ENCODE assay signal across 8 mouse cellular contexts in the genomic region with DNA sequence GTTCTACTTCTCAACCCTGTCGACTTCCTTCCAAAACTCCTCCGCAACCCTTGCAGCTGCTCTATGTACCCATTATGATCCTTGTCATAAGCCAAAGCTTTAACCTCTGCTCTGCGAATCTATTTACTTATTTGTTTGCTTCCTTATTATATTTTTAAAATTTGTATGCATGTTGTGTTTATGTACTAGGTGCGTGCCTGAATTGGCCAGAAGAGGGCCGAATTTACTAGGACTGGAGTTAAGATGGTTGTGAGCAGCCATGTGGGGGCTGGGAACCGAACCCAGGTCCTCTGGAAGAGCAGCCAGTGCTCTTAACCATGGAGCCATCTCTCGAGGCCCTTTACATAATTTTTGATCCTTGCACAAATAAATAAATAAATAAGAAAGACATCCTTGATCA. TPM values are rescaled to one million over a fixed set of nuclear protein-coding genes. Genes with fewer than 3 reads are reported as not detected.
DNase-seq lines count a peak whose midpoint lies in the region; ATAC-seq and TF ChIP-seq lines count a peak whose summit lies in the region.

No protein-coding gene starts in this region.

- H3K9ac ChIP-seq in forebrain, embryonic 13.5 days: peak overlapping the region; percentile 77
- peak overlapping the region; percentile 78 for H3K9ac ChIP-seq in liver, embryonic 15.5 days

- ATAC-seq in forebrain, embryonic 13.5 days: no peak
- no peak for ATAC-seq in liver, embryonic 15.5 days (ENCODE audit: insufficient read depth)

- H3K79me2 ChIP-seq in C2C12 (ENCODE audit: control insufficient read depth, insufficient read depth): no peaks in the 10 kb centered on the region

- H3K4me2 ChIP-seq in forebrain, embryonic 13.5 days: peak overlapping the region; percentile 75
- H3K4me2 ChIP-seq in liver, embryonic 15.5 days: peak overlapping the region; percentile 83

- peak overlapping the region; percentile 75 for H3K27ac ChIP-seq in forebrain, embryonic 13.5 days
- H3K27ac ChIP-seq in liver, embryonic 15.5 days (replicated peaks): peak overlapping the region; percentile 75

- no peaks in the 10 kb centered on the region for H3K27me3 ChIP-seq in C2C12 (ENCODE audit: control insufficient read depth, insufficient read depth, insufficient read length)
- peaks cover 7% of the 10 kb centered on the region; the same call in 1 of the 2 replicates for H3K27me3 ChIP-seq in forebrain, embryonic 13.5 days
- H3K27me3 ChIP-seq in liver, embryonic 15.5 days: no peaks in the 10 kb centered on the region

- no peaks in the 10 kb centered on the region for H3K79me3 ChIP-seq in C2C12 (ENCODE audit: low read depth)

- no peaks in the 10 kb centered on the region for H3K36me3 ChIP-seq in C2C12 (ENCODE audit: control insufficient read depth, insufficient read depth)
- H3K36me3 ChIP-seq in forebrain, embryonic 13.5 days (ENCODE audit: poor library complexity, severe bottlenecking): no peaks in the 10 kb centered on the region
- no peaks in the 10 kb centered on the region for H3K36me3 ChIP-seq in liver, embryonic 15.5 days (replicated peaks)

- 49% methylated on average over 7 of the region's 7 CpGs for WGBS in forebrain, embryonic 13.5 days
- 31% methylated on average over 7 of the region's 7 CpGs for WGBS in liver, embryonic 15.5 days (ENCODE audit: insufficient replicate concordance)

- H3K4me3 ChIP-seq in C2C12 (ENCODE audit: insufficient read depth, poor library complexity, severe bottlenecking): peak overlapping the region; percentile 69
- H3K4me3 ChIP-seq in forebrain, embryonic 13.5 days: peak overlapping the region; percentile 75
- H3K4me3 ChIP-seq in liver, embryonic 15.5 days (replicated peaks): peak overlapping the region; percentile 79

- H3ac ChIP-seq in C2C12 (ENCODE audit: control insufficient read depth, insufficient read length, low read depth): peak overlapping the region; percentile 79

- H3K9me3 ChIP-seq in forebrain, embryonic 13.5 days (replicated peaks): no peaks in the 10 kb centered on the region
- no peaks in the 10 kb centered on the region for H3K9me3 ChIP-seq in liver, embryonic 15.5 days (replicated peaks)

- peaks cover 4% of the 10 kb centered on the region for H3K4me1 ChIP-seq in forebrain, embryonic 13.5 days
- peaks cover 28% of the 10 kb centered on the region for H3K4me1 ChIP-seq in liver, embryonic 15.5 days (replicated peaks)

- no peak for TF ChIP-seq CTCF in C2C12 (IDR thresholded peaks at IDR 0.05; ENCODE audit: control insufficient read depth, insufficient read depth, insufficient read length)

- DNase-seq in embryo, embryonic 11 days: peak; percentile 11
- DNase-seq in embryo, embryonic 10.5 days (ENCODE audit: low spot score): no peak
- no peak for DNase-seq in yolk sac, embryonic 10.5 days (ENCODE audit: low spot score)
- no peak for DNase-seq in adrenal gland, adult 2 months
- DNase-seq in right cerebral cortex, adult 18-20 months: no peak

TF ChIP-seq in C2C12, 6 proteins besides CTCF, POLR2A, EP300 and RAD21:
- TF ChIP-seq CEBPB (IDR thresholded peaks at IDR 0.05; ENCODE audit: low read depth) (no peak), MYOG (IDR thresholded peaks at IDR 0.05; ENCODE audit: control insufficient read depth, extremely low read depth, insufficient read length) (no peak), USF1 (IDR thresholded peaks at IDR 0.05; ENCODE audit: low read depth) (no peak), MAX (IDR thresholded peaks at IDR 0.05) (no peak), MYOD1 (IDR thresholded peaks at IDR 0.05; ENCODE audit: control insufficient read depth, insufficient read length, low read depth) (no peak), FOSL1 (IDR thresholded peaks at IDR 0.05; ENCODE audit: insufficient read depth, low read length, poor library complexity, severe bottlenecking) (no peak)

RNA-seq across cellular contexts. Expression of a gene that starts 0.5 kb away (rescaled TPM):
- polyA plus RNA-seq in C2C12 (2012; fragmentation: generic; extraction: Trizol): 3.9 TPM
- 14.5 and 15.3 TPM in 2 replicates for polyA plus RNA-seq in forebrain, embryonic 13.5 days (2015; fragmentation: Nextera tagmentation; extraction: Ambion mirVana)
- 6.8 and 8.4 TPM in 2 replicates for polyA plus RNA-seq in liver, embryonic 15.5 days (2015; fragmentation: Nextera tagmentation; extraction: Ambion mirVana)
- 10 to 100 TPM; 24.0 to 33.5 TPM for total RNA-seq in adrenal gland, adult 2 months (2021)
- polyA plus RNA-seq in adrenal gland, adult 2 months (2012; rRNA removed): 37.3 and 39.2 TPM in 2 replicates

RNA-seq across cellular contexts. Expression of a gene that starts 2.4 kb away (rescaled TPM):
- not detected for polyA plus RNA-seq in C2C12 (2012; fragmentation: generic; extraction: Trizol)
- polyA plus RNA-seq in forebrain, embryonic 13.5 days (2015; fragmentation: Nextera tagmentation; extraction: Ambion mirVana): 0.14 TPM in 1 of 2 replicates, not detected in the other
- polyA plus RNA-seq in liver, embryonic 15.5 days (2015; fragmentation: Nextera tagmentation; extraction: Ambion mirVana): 147 and 195 TPM in 2 replicates
- total RNA-seq in adrenal gland, adult 2 months (2021): 10 to 100 TPM in 1 of 2 experiments, under 1 TPM in 1; 0.76 to 19.1 TPM
- 11.0 and 25.2 TPM in 2 replicates for polyA plus RNA-seq in adrenal gland, adult 2 months (2012; rRNA removed)

RNA-seq across cellular contexts. Expression of a gene that starts 17.0 kb away (rescaled TPM):
- polyA plus RNA-seq in C2C12 (2012; fragmentation: generic; extraction: Trizol): 0.16 TPM
- polyA plus RNA-seq in forebrain, embryonic 13.5 days (2015; fragmentation: Nextera tagmentation; extraction: Ambion mirVana): 0.27 and 0.33 TPM in 2 replicates
- 1.1 and 1.3 TPM in 2 replicates for polyA plus RNA-seq in liver, embryonic 15.5 days (2015; fragmentation: Nextera tagmentation; extraction: Ambion mirVana)
- total RNA-seq in adrenal gland, adult 2 months (2021): 1 to 10 TPM in 1 of 2 experiments, not detected in 1; 1.5 TPM
- polyA plus RNA-seq in adrenal gland, adult 2 months (2012; rRNA removed): 0.10 and 0.40 TPM in 2 replicates

RNA-seq across cellular contexts. Expression of a gene that starts 27.7 kb away (rescaled TPM):
- not detected for polyA plus RNA-seq in C2C12 (2012; fragmentation: generic; extraction: Trizol)
- polyA plus RNA-seq in forebrain, embryonic 13.5 days (2015; fragmentation: Nextera tagmentation; extraction: Ambion mirVana): not detected in 2 replicates
- polyA plus RNA-seq in liver, embryonic 15.5 days (2015; fragmentation: Nextera tagmentation; extraction: Ambion mirVana): not detected in 2 replicates
- total RNA-seq in adrenal gland, adult 2 months (2021): not detected
- not detected in 2 replicates for polyA plus RNA-seq in adrenal gland, adult 2 months (2012; rRNA removed)

RNA-seq across cellular contexts. Expression of a gene that starts 32.3 kb away (rescaled TPM):
- 5.0 TPM for polyA plus RNA-seq in C2C12 (2012; fragmentation: generic; extraction: Trizol)
- 32.0 and 35.0 TPM in 2 replicates for polyA plus RNA-seq in forebrain, embryonic 13.5 days (2015; fragmentation: Nextera tagmentation; extraction: Ambion mirVana)
- polyA plus RNA-seq in liver, embryonic 15.5 days (2015; fragmentation: Nextera tagmentation; extraction: Ambion mirVana): 12.9 and 14.3 TPM in 2 replicates
- 10 to 100 TPM; 13.8 to 18.3 TPM for total RNA-seq in adrenal gland, adult 2 months (2021)
- polyA plus RNA-seq in adrenal gland, adult 2 months (2012; rRNA removed): 17.2 and 20.4 TPM in 2 replicates

Comparison
In these comparisons a context has a peak if more than half of its experiments do, and no peak if none do; other contexts are left out.
1. RNA of a gene that starts 2.4 kb away (polyA plus RNA-seq): 147 to 195 TPM in liver, embryonic 15.5 days and 11.0 to 25.2 TPM in adrenal gland, adult 2 months; not detected in C2C12 (single experiment) and 0.14 TPM in forebrain, embryonic 13.5 days; every median in the first group is over 10 times any median in the second.
2. Peak in every context shown above with its lines, with median percentiles within 50 percentile points of each other: H3K4me3 ChIP-seq.